Mouse (Mus musculus): ENCODE measurements around the gene Rere.

Rere gene

GRCm38 (mm10) chr4:150351419-150352075, 70.1 kb downstream of the Rere start:
- no peak for DNase-seq

- no peak for DNase-seq
These were observed 71.3 kb downstream of the Rere start for GRCm38 (mm10) chr4:150352736-150353135.

GRCm38 (mm10) chr4:150353376-150353900, 72.0 kb downstream of the Rere start:
- no peak for DNase-seq

GRCm38 (mm10) chr4:150355801-150356200, 74.4 kb downstream of the Rere start:
- DNase-seq: no peak

GRCm38 (mm10) chr4:150361986-150362691, 80.7 kb downstream of the Rere start:
- peak; percentile 54 for DNase-seq

- DNase-seq: no peak
These were observed 81.4 kb downstream of the Rere start for GRCm38 (mm10) chr4:150362858-150363257.

GRCm38 (mm10) chr4:150364786-150365185, 83.3 kb downstream of the Rere start:
- DNase-seq: no peak

- DNase-seq: no peak
These were observed 85.2 kb downstream of the Rere start for GRCm38 (mm10) chr4:150366510-150367208.

GRCm38 (mm10) chr4:150371580-150372380, 90.3 kb downstream of the Rere start:
- peak; percentile 80 for DNase-seq

- no peak for DNase-seq
These were observed 91.2 kb downstream of the Rere start for GRCm38 (mm10) chr4:150372631-150373041.

GRCm38 (mm10) chr4:150373111-150374109, 92.0 kb downstream of the Rere start:
- DNase-seq: no peak

GRCm38 (mm10) chr4:150374651-150375447, 93.4 kb downstream of the Rere start:
- DNase-seq: no peak

GRCm38 (mm10) chr4:150375448-150375935, 94.0 kb downstream of the Rere start:
- DNase-seq: peak; percentile 60

GRCm38 (mm10) chr4:150379313-150379712, 97.9 kb downstream of the Rere start:
- no peak for DNase-seq

- DNase-seq: no peak
These were observed 98.3 kb downstream of the Rere start for GRCm38 (mm10) chr4:150379772-150380171.

GRCm38 (mm10) chr4:150380273-150380672, 98.8 kb downstream of the Rere start:
- no peak for DNase-seq

GRCm38 (mm10) chr4:150382504-150382903, 101.1 kb downstream of the Rere start:
- no peak for DNase-seq

- DNase-seq: no peak
These were observed 103.0 kb downstream of the Rere start for GRCm38 (mm10) chr4:150384405-150384804.

GRCm38 (mm10) chr4:150384899-150385298, 103.5 kb downstream of the Rere start:
- DNase-seq: no peak

- no peak for DNase-seq
These were observed 107.1 kb downstream of the Rere start for GRCm38 (mm10) chr4:150388518-150388917.
